Mouse (Mus musculus) A20 (cell line): Measurements from ENCODE around the gene Dnajc6.

Source experiments
- DNase-seq: peaks from one replicate; pipeline ENCODE4 v3.0.0-alpha.2; 2011; ENCODE audit warnings: low read depth, low spot score

The Dnajc6 gene

GRCm38 (mm10) chr4:101637472-101637871, 141.0 kb downstream of the Dnajc6 start:
- DNase-seq: peak; percentile 27

GRCm38 (mm10) chr4:101640631-101641030, 144.2 kb downstream of the Dnajc6 start:
- DNase-seq: no peak

- peak; percentile 22 for DNase-seq
Measured at GRCm38 (mm10) chr4:101642708-101643107, 146.3 kb downstream of the Dnajc6 start.

- no peak for DNase-seq
Measured at GRCm38 (mm10) chr4:101643216-101643615, 146.8 kb downstream of the Dnajc6 start.

- DNase-seq: no peak
Measured at GRCm38 (mm10) chr4:101646857-101647195, 150.4 kb downstream of the Dnajc6 start.

- DNase-seq: peak; percentile 95
Measured at GRCm38 (mm10) chr4:101647196-101647905, 150.9 kb downstream of the Dnajc6 start, which contains the start of gene Leprot. TSS of gene Leprot (plus strand) at chr4:101647718.

- DNase-seq: no peak
Measured at GRCm38 (mm10) chr4:101647976-101648642, 151.7 kb downstream of the Dnajc6 start.

GRCm38 (mm10) chr4:101648745-101649144, 152.3 kb downstream of the Dnajc6 start:
- peak; percentile 25 for DNase-seq

- peak; percentile 25 for DNase-seq
Measured at GRCm38 (mm10) chr4:101650961-101651360, 154.5 kb downstream of the Dnajc6 start.

- DNase-seq: no peak
Measured at GRCm38 (mm10) chr4:101654256-101654655, 157.8 kb downstream of the Dnajc6 start.

- no peak for DNase-seq
Measured at GRCm38 (mm10) chr4:101654788-101655414, 158.5 kb downstream of the Dnajc6 start.

GRCm38 (mm10) chr4:101655415-101655790, 159.0 kb downstream of the Dnajc6 start:
- no peak for DNase-seq

- DNase-seq: no peak
Measured at GRCm38 (mm10) chr4:101656056-101656455, 159.6 kb downstream of the Dnajc6 start.

- DNase-seq: peak; percentile 50
Measured at GRCm38 (mm10) chr4:101656956-101657570, 160.6 kb downstream of the Dnajc6 start.

GRCm38 (mm10) chr4:101664160-101664750, 167.8 kb downstream of the Dnajc6 start:
- DNase-seq: peak; percentile 44

GRCm38 (mm10) chr4:101664766-101665165, 168.3 kb downstream of the Dnajc6 start:
- DNase-seq: no peak

GRCm38 (mm10) chr4:101669161-101669560, 172.7 kb downstream of the Dnajc6 start:
- no peak for DNase-seq

- no peak for DNase-seq
Measured at GRCm38 (mm10) chr4:101669811-101670210, 173.4 kb downstream of the Dnajc6 start.

GRCm38 (mm10) chr4:101674790-101675189, 178.3 kb downstream of the Dnajc6 start:
- DNase-seq: no peak

- no peak for DNase-seq
Measured at GRCm38 (mm10) chr4:101675726-101676125, 179.3 kb downstream of the Dnajc6 start.

- DNase-seq: no peak
Measured at GRCm38 (mm10) chr4:101682620-101683019, 186.2 kb downstream of the Dnajc6 start.

- DNase-seq: no peak
Measured at GRCm38 (mm10) chr4:101683086-101683485, 186.6 kb downstream of the Dnajc6 start.
